Mouse (Mus musculus) hindbrain, embryonic 11.5 days (tissue): ENCODE measurements at regions not wholly inside any gene's neighbourhood (a gene's known extent, or its start where the extent isn't known, plus 50 kb on each side); places are given as distances from the start of the nearest gene placed in this dataset.
A peak's percentile ranks its signal among the peaks of the same experiment; 100 is the strongest.

Experiments
- ATAC-seq: fragments of 200-750 bp; cut with Nextera tagmentation; 2 replicates; pipeline ENCODE4 v1.8.0; 2017; ENCODE audit warnings: mild to moderate bottlenecking, moderate TSS enrichment, moderate library complexity; ENCODE audit not compliant: low FRiP score
- DNase-seq: peaks from one replicate; pipeline ENCODE4 v3.0.0-alpha.2; 2015; ENCODE audit warnings: low spot score
- H3K27ac ChIP-seq: fragments of 300-500 bp; sonication (generic); 2 replicates; pipeline ENCODE4 v1.5.1; 2014; ENCODE audit warnings: mild to moderate bottlenecking, low read depth, low read length
- H3K27me3 ChIP-seq: fragments of 300-500 bp; sonication (generic); 2 replicates; pipeline ENCODE4 v1.6.1; 2014; ENCODE audit warnings: mild to moderate bottlenecking, low read length, moderate library complexity, mixed read lengths; ENCODE audit not compliant: control insufficient read depth, insufficient read depth
- H3K36me3 ChIP-seq: fragments of 300-500 bp; sonication (generic); 2 replicates; pipeline ENCODE4 v1.6.1; 2014; ENCODE audit warnings: mild to moderate bottlenecking, low read length, moderate library complexity, mixed read lengths; ENCODE audit not compliant: control insufficient read depth, insufficient read depth
- H3K4me1 ChIP-seq: fragments of 300-500 bp; sonication (generic); replicated peaks from 2 replicates; pipeline ENCODE4 v1.6.1; 2014; ENCODE audit warnings: low read length, mixed read lengths; ENCODE audit not compliant: control insufficient read depth, insufficient read depth
- H3K4me2 ChIP-seq: fragments of 300-500 bp; sonication (generic); replicated peaks from 2 replicates; pipeline ENCODE4 v1.6.1; 2014; ENCODE audit warnings: mild to moderate bottlenecking, low read depth, low read length
- H3K4me3 ChIP-seq: fragments of 300-500 bp; sonication (generic); 2 replicates; pipeline ENCODE4 v1.5.1; 2014; ENCODE audit warnings: low read depth, low read length
- H3K9ac ChIP-seq: fragments of 300-500 bp; sonication (generic); 2 replicates; pipeline ENCODE4 v1.6.1; 2014; ENCODE audit warnings: low read depth, low read length
- H3K9me3 ChIP-seq: fragments of 300-500 bp; sonication (generic); 2 replicates; pipeline ENCODE4 v1.6.1; 2016; ENCODE audit warnings: low read length; ENCODE audit not compliant: control insufficient read depth
- WGBS: fragments of 180-500 bp; shearing (Covaris S2); extraction: QIAGEN DNeasy Blood & Tissue Kit; methylation state at CpG from one replicate; pipeline ENCODE4 v1.1.7; 2014; 5-methylcytosine and 5-hydroxymethylcytosine counted together

GRCm38 (mm10) chr9:50192400-50193110 lies 152.2 kb downstream of the Rpl10-ps3 start:
- no peaks in the 10 kb centered on the region for H3K36me3 ChIP-seq
- no peak overlapping the region for H3K9ac ChIP-seq
- ATAC-seq (no peak), DNase-seq (no peak)
- no peaks in the 10 kb centered on the region for H3K9me3 ChIP-seq
- H3K4me1 ChIP-seq = no peaks in the 10 kb centered on the region
- no peak overlapping the region for H3K27ac ChIP-seq
- H3K27me3 ChIP-seq = no peaks in the 10 kb centered on the region
- WGBS = 66% methylated on average over 5 of the region's 5 CpGs
- no peak overlapping the region for H3K4me3 ChIP-seq
- no peak overlapping the region for H3K4me2 ChIP-seq

- no peaks in the 10 kb centered on the region for H3K4me1 ChIP-seq
- peak; percentile 12 for DNase-seq
- ATAC-seq = no peak
- no peak overlapping the region for H3K9ac ChIP-seq
- no peaks in the 10 kb centered on the region for H3K9me3 ChIP-seq
- H3K4me2 ChIP-seq = no peak overlapping the region
- no peak overlapping the region for H3K4me3 ChIP-seq
- no peaks in the 10 kb centered on the region for H3K27me3 ChIP-seq
- no peaks in the 10 kb centered on the region for H3K36me3 ChIP-seq
- H3K27ac ChIP-seq = no peak overlapping the region
- 5% methylated on average over 3 of the region's 3 CpGs for WGBS
Measured at GRCm38 (mm10) chr9:50191136-50191535, 153.6 kb downstream of the Rpl10-ps3 start.

GRCm38 (mm10) chr9:50188576-50189070 lies 156.1 kb downstream of the Rpl10-ps3 start:
- Histone ChIP-seq H3K9ac (no peak overlapping the region), H3K9me3 (no peaks in the 10 kb centered on the region), H3K4me3 (no peak overlapping the region), H3K27me3 (no peaks in the 10 kb centered on the region), H3K4me2 (no peak overlapping the region), H3K36me3 (no peaks in the 10 kb centered on the region), H3K27ac (no peak overlapping the region), H3K4me1 (no peaks in the 10 kb centered on the region)
- ATAC-seq = no peak
- WGBS = 74% methylated on average over 6 of the region's 6 CpGs
- DNase-seq = no peak

GRCm38 (mm10) chr9:50181360-50181759 lies 163.4 kb downstream of the Rpl10-ps3 start:
- H3K9me3 ChIP-seq = no peaks in the 10 kb centered on the region
- H3K4me3 ChIP-seq = no peak overlapping the region
- no peaks in the 10 kb centered on the region for H3K36me3 ChIP-seq
- H3K27me3 ChIP-seq = no peaks in the 10 kb centered on the region
- H3K4me2 ChIP-seq = no peak overlapping the region
- no peaks in the 10 kb centered on the region for H3K4me1 ChIP-seq
- no peak for ATAC-seq
- H3K9ac ChIP-seq = no peak overlapping the region
- no peak overlapping the region for H3K27ac ChIP-seq
- DNase-seq = no peak
- WGBS = 76% methylated on average over 2 of the region's 2 CpGs

GRCm38 (mm10) chr9:50176131-50176530 lies 168.6 kb downstream of the Rpl10-ps3 start:
- H3K27me3 ChIP-seq = no peaks in the 10 kb centered on the region
- H3K9ac ChIP-seq = no peak overlapping the region
- no peak overlapping the region for H3K4me2 ChIP-seq
- H3K4me1 ChIP-seq = no peaks in the 10 kb centered on the region
- no peak for DNase-seq
- H3K27ac ChIP-seq = no peak overlapping the region
- no peaks in the 10 kb centered on the region for H3K9me3 ChIP-seq
- no peak for ATAC-seq
- WGBS = 95% methylated on average over 2 of the region's 2 CpGs
- no peak overlapping the region for H3K4me3 ChIP-seq
- no peaks in the 10 kb centered on the region for H3K36me3 ChIP-seq

- no peak for ATAC-seq
- WGBS = 35% methylated on average over 7 of the region's 7 CpGs
- Histone ChIP-seq H3K27me3 (no peaks in the 10 kb centered on the region), H3K4me3 (no peak overlapping the region), H3K36me3 (no peaks in the 10 kb centered on the region), H3K4me2 (no peak overlapping the region), H3K9ac (no peak overlapping the region), H3K9me3 (no peaks in the 10 kb centered on the region), H3K4me1 (no peaks in the 10 kb centered on the region), H3K27ac (no peak overlapping the region)
- peak; percentile 84 for DNase-seq
Measured at GRCm38 (mm10) chr9:50171826-50172464, 172.8 kb downstream of the Rpl10-ps3 start.

GRCm38 (mm10) chr9:50171164-50171563 lies 173.6 kb downstream of the Rpl10-ps3 start:
- H3K4me2 ChIP-seq = no peak overlapping the region
- H3K27me3 ChIP-seq = no peaks in the 10 kb centered on the region
- DNase-seq (no peak), ATAC-seq (no peak)
- H3K27ac ChIP-seq = no peak overlapping the region
- 87% methylated on average over 2 of the region's 2 CpGs for WGBS
- no peaks in the 10 kb centered on the region for H3K4me1 ChIP-seq
- H3K4me3 ChIP-seq = no peak overlapping the region
- no peaks in the 10 kb centered on the region for H3K9me3 ChIP-seq
- no peaks in the 10 kb centered on the region for H3K36me3 ChIP-seq
- H3K9ac ChIP-seq = no peak overlapping the region

- H3K27me3 ChIP-seq = no peaks in the 10 kb centered on the region
- H3K4me2 ChIP-seq = no peak overlapping the region
- no peak overlapping the region for H3K4me3 ChIP-seq
- H3K27ac ChIP-seq = no peak overlapping the region
- no peaks in the 10 kb centered on the region for H3K36me3 ChIP-seq
- 92% methylated on average over 5 of the region's 5 CpGs for WGBS
- H3K9me3 ChIP-seq = no peaks in the 10 kb centered on the region
- H3K4me1 ChIP-seq = no peaks in the 10 kb centered on the region
- ATAC-seq (no peak), DNase-seq (no peak)
- no peak overlapping the region for H3K9ac ChIP-seq
Measured at GRCm38 (mm10) chr9:50170637-50171036, 174.1 kb downstream of the Rpl10-ps3 start.

GRCm38 (mm10) chr9:50154618-50155017 lies 190.2 kb downstream of the Rpl10-ps3 start:
- no peak for ATAC-seq
- Histone ChIP-seq H3K4me3 (no peak overlapping the region), H3K4me2 (no peak overlapping the region), H3K9me3 (no peaks in the 10 kb centered on the region), H3K9ac (no peak overlapping the region), H3K27me3 (no peaks in the 10 kb centered on the region), H3K4me1 (no peaks in the 10 kb centered on the region), H3K27ac (no peak overlapping the region), H3K36me3 (no peaks in the 10 kb centered on the region)
- DNase-seq = no peak
- 92% methylated on average over 3 of the region's 3 CpGs for WGBS
